Mouse (Mus musculus) thymus, adult 2 months (tissue): ENCODE measurements around the gene Bbc3. TPM values are rescaled to one million over a fixed set of nuclear protein-coding genes. Genes with fewer than 3 reads are reported as not detected.

Experiments
- DNase-seq: peaks from one replicate; pipeline ENCODE4 v3.0.0; 2021
- H3K27ac ChIP-seq: fragments of 200-500 bp; 2 replicates; pipeline ENCODE4 v1.5.1; 2012; ENCODE audit warnings: low read length, control low read depth; ENCODE audit not compliant: control insufficient read depth, insufficient read depth
- H3K27me3 ChIP-seq: fragments of 200-500 bp; 2 replicates; pipeline ENCODE4 v1.6.1; 2012; ENCODE audit warnings: mild to moderate bottlenecking, low read length, moderate library complexity, mixed read lengths; ENCODE audit not compliant: control insufficient read depth, insufficient read depth
- H3K36me3 ChIP-seq: fragments of 200-500 bp; 2 replicates; pipeline ENCODE4 v1.6.1; 2012; ENCODE audit warnings: mild to moderate bottlenecking, low read length, moderate library complexity; ENCODE audit not compliant: control insufficient read depth, insufficient read depth
- H3K4me1 ChIP-seq: fragments of 200-500 bp; replicated peaks from 2 replicates; pipeline ENCODE4 v1.6.1; 2012; ENCODE audit warnings: low read length; ENCODE audit not compliant: control insufficient read depth, insufficient read depth
- H3K4me3 ChIP-seq: fragments of 200-500 bp; 2 replicates; pipeline ENCODE4 v1.5.1; 2012; ENCODE audit warnings: mild to moderate bottlenecking, low read length, control low read depth, moderate library complexity; ENCODE audit not compliant: control insufficient read depth, insufficient read depth
- CTCF ChIP-seq: fragments of 200-500 bp; IDR thresholded peaks from 2 replicates; pipeline ENCODE4 v1.5.1; 2012; ENCODE audit warnings: mild to moderate bottlenecking, control low read depth, low read length, moderate library complexity, borderline replicate concordance; ENCODE audit not compliant: control insufficient read depth, poor library complexity, insufficient read depth; ENCODE audit errors: extremely low read depth
- POLR2A ChIP-seq: fragments of 200-500 bp; IDR thresholded peaks from 2 replicates; pipeline ENCODE4 v1.6.1; 2012; ENCODE audit warnings: mild to moderate bottlenecking, low read length, control low read depth, moderate library complexity; ENCODE audit not compliant: control insufficient read depth, poor library complexity, insufficient read depth; ENCODE audit errors: extremely low read depth
- WGBS: fragments of 180-500 bp; shearing (Covaris S2); methylation state at CpG from one replicate; pipeline ENCODE4 v1.1.7; 2018; 5-methylcytosine and 5-hydroxymethylcytosine counted together
- polyA plus RNA-seq: library from polyadenylated mRNA; depleted of rRNA; stranded (reverse); fragments of >200 nt; gene quantifications from 2 replicates; pipeline ENCODE4 v1.2.3, GENCODE M21; 2012

Gene Bbc3
- polyA plus RNA-seq, 1 experiment = 49.8 TPM

DNA sequence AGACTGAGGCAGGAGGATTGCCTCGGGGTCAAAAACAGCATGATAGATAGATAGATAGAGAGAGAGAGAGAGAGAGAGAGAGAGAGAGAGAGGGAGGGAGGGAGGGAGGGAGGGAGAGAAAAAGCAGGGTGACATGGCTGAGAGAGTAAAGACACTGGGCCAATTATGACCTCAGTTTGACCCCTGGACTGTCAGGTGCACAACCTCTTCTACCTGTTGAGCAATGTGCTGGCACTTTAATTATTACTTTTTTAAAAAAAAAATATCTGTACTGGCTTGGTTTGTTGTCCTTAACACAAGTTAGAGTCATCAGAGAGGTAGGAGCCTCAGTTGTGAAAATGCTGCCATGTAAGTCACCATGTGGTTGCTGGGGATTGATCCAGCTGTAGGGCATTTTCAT, 20.4 kb upstream of the Bbc3 start:
- no peak for DNase-seq
- 68% methylated on average over 1 of the region's 1 CpGs for WGBS
- H3K4me1 ChIP-seq = peaks cover 12% of the 10 kb centered on the region
- no peak overlapping the region for H3K27ac ChIP-seq
- TF ChIP-seq POLR2A (no peak), CTCF (no peak)
- H3K36me3 ChIP-seq = peaks cover 13% of the 10 kb centered on the region
- no peak overlapping the region for H3K4me3 ChIP-seq
- H3K27me3 ChIP-seq = no peaks in the 10 kb centered on the region

DNA sequence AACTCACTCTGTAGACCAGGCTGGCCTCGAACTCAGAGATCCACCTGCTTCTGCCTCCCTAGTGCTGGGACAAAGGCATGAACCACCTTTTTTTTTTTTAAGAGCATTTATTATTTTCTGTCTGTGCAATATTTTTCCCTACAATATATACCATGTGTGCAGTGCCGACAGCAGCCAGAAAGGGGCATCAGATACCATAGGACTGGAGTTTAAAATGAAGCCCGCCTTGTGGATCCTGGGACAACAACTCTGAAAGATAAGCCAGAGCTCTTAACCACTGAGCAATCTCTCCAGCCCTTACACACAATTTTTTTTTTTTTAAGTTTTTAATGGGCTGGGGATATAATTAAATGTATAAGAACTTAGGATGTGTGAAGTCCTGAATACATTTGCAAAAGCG, 13.8 kb upstream of the Bbc3 start:
- H3K4me1 ChIP-seq = peaks cover 15% of the 10 kb centered on the region
- H3K36me3 ChIP-seq = no peaks in the 10 kb centered on the region
- no peak overlapping the region for H3K4me3 ChIP-seq
- peak; percentile 59 for DNase-seq
- TF ChIP-seq POLR2A = no peak
- TF ChIP-seq CTCF = no peak
- no peaks in the 10 kb centered on the region for H3K27me3 ChIP-seq
- WGBS = 12% methylated on average over 4 of the region's 4 CpGs
- H3K27ac ChIP-seq = no peak overlapping the region

DNA sequence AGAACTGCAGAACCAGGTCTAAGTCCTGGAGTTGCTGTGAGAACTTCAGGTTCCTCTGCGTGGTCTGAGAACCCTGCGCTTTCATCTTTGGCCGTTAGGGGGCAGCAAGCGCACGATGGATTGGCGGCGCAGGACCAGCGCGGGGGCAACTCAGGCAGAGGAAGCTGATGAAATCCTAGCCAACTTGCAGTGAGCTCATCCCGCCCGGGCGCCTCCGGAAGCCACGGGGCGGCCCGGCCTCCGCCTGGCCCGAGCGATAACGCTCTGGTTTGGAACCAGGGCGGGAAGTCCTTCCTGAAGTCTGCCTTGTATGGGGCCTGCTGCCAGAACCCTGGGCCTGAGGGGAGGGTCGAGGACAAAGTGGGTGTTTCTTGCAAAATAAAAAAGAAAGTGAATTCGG, 13.4 kb upstream of the Bbc3 start:
- no peaks in the 10 kb centered on the region for H3K36me3 ChIP-seq
- DNase-seq = peak; percentile 95
- H3K27ac ChIP-seq = peak overlapping the region; percentile 89
- H3K4me1 ChIP-seq = peaks cover 20% of the 10 kb centered on the region
- peak overlapping the region; percentile 68 for H3K4me3 ChIP-seq
- TF ChIP-seq POLR2A (peak; percentile 32; the same call in 1 of the 2 replicates), CTCF (peak; percentile 97)
- H3K27me3 ChIP-seq = no peaks in the 10 kb centered on the region
- under 1% methylated on average over 23 of the region's 23 CpGs for WGBS

DNA sequence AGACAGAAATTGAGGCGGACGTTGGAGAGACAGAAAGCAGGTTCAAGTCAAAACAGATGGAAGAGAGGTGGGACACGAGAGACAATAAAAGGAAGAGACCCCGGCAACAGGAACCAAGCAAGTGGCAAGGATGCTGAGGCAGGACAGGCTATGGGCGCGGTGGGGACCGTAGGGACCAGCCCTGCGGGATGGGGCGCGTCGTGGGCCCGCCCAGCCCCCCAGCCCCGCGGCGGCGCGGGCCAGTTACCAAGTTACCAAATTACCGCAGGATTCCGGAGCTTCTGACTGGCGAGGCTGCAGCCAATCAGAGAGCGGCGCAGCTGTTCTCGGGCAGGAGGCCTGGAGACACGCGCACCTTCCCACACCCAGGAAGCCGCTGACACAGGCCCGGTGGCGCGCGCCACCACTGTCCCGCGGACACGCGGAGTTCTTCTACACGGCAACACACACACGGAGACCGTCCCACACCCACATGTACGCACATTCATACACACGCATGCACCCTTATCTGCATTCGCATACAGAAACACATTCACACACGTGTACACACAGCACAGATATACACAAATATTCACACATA, 12.8 kb upstream of the Bbc3 start:
- TF ChIP-seq POLR2A (peak; percentile 61), CTCF (peak; percentile 40; the same call in 1 of the 2 replicates)
- DNase-seq = peak; percentile 84
- no peaks in the 10 kb centered on the region for H3K27me3 ChIP-seq
- H3K4me1 ChIP-seq = peaks cover 22% of the 10 kb centered on the region
- H3K36me3 ChIP-seq = no peaks in the 10 kb centered on the region
- H3K27ac ChIP-seq = peak overlapping the region; percentile 89
- H3K4me3 ChIP-seq = peak overlapping the region; percentile 68
- WGBS = 1% methylated on average over 37 of the region's 41 CpGs

DNA sequence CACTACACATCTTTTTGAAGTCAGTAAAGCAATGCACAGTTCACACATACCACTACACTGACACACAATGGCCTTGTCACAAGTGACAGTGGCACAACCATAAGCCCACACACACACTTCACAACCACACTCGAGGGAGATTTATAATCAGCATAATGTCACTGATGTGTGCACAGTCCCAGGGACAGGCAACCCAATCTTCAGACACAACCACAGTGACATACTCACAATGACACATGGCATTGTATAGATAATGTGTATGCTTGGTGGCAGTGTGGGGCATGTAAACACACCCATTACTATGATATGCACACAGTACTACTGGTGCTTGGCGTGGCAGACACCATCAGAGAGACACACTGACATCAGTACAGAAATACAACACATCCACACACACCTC, 12.0 kb upstream of the Bbc3 start:
- no peaks in the 10 kb centered on the region for H3K36me3 ChIP-seq
- no peak for TF ChIP-seq POLR2A
- H3K27ac ChIP-seq = 0 out of 2 replicates have a peak overlapping the region, but pooled peaks have one; percentile 5
- peaks cover 22% of the 10 kb centered on the region for H3K4me1 ChIP-seq
- no peak for DNase-seq
- no peak overlapping the region for H3K4me3 ChIP-seq
- 42% methylated on average over 2 of the region's 2 CpGs for WGBS
- no peaks in the 10 kb centered on the region for H3K27me3 ChIP-seq

DNA sequence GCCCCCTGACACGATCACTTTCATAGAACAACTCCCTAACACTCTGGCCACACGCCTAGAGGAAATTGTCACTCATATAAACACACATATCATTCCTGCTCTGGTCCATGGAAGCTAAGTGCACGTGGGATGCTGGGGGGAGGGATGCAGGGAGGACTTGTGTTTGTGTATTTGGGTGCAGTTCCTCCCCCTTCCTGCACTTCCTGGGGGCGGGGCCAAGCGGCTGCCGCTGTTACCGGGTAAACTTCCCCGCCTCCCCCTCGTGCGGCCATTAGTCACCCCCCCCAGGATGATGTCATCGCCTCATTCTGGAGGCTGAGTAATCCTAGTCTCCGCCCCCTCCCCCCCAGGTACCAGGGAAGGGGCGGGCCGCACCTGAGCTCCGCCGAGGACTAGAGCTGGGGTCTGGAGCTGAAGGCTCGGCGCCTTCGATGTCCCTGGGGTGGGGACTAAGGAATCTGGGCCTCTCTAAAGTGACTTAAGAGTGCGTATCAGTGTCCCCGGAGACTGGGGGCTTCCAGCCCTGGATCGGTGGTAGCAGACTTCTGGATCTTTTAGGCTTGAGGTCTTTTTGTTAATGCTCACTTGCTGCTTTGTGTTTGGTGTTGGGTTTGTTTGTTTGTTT, 11.3 kb upstream of the Bbc3 start:
- DNase-seq = peak; percentile 89
- 6% methylated on average over 22 of the region's 22 CpGs for WGBS
- Histone ChIP-seq H3K27me3 (no peaks in the 10 kb centered on the region), H3K27ac (0 out of 2 replicates have a peak overlapping the region, but pooled peaks have one; percentile 5), H3K4me3 (peak overlapping the region; percentile 45), H3K36me3 (no peaks in the 10 kb centered on the region), H3K4me1 (peaks cover 22% of the 10 kb centered on the region)
- TF ChIP-seq CTCF (peak; percentile 54; the same call in 1 of the 2 replicates), POLR2A (0 out of 2 replicates have a peak, but pooled peaks have one; percentile 20)

DNA sequence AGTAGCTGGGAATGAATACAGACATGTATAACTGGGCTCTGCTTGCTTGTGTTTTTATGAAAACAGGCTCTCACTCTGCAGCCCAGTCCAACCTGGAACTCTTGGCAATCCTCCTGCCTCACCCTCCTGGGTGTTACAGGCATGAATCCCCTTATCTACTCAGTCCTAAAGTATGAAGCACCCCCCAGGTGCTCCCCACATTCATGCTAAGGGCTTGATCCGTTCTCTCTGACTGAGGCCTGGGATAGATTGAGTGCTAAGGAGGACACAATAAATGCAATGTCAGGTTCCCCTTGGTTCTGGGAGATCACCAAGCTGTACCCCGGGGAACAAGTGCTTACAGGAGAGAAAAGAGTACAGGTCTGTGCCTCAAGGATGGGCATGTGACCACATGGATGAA, 10.6 kb upstream of the Bbc3 start:
- TF ChIP-seq CTCF = no peak
- no peak for TF ChIP-seq POLR2A
- Histone ChIP-seq H3K27me3 (no peaks in the 10 kb centered on the region), H3K4me1 (peaks cover 22% of the 10 kb centered on the region), H3K4me3 (no peak overlapping the region), H3K27ac (no peak overlapping the region), H3K36me3 (no peaks in the 10 kb centered on the region)
- 82% methylated on average over 2 of the region's 2 CpGs for WGBS
- no peak for DNase-seq

DNA sequence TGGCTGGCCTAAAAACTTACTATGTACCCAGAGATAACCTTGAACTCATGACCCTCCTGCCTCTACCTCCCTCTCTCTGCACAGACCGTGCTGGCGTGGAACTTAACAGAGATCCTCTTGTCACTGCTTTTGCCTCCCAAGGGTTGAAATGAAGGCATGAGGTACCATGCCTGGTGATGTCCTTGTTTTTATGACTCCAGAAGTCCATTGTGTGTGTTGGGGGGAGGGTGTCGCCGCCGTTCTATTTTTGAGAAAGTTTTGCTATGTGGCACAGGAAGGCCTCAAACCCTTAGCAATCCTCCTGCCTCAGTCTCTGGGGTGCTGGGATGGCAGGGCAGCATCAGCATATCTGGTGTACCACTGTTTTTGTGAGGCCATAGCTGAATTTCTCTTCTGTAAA, 9.3 kb upstream of the Bbc3 start:
- DNase-seq = no peak
- WGBS = 94% methylated on average over 5 of the region's 5 CpGs
- Histone ChIP-seq H3K36me3 (no peaks in the 10 kb centered on the region), H3K4me1 (peaks cover 22% of the 10 kb centered on the region), H3K4me3 (no peak overlapping the region), H3K27ac (no peak overlapping the region), H3K27me3 (no peaks in the 10 kb centered on the region)
- no peak for TF ChIP-seq POLR2A
- no peak for TF ChIP-seq CTCF
